Mouse (Mus musculus): ENCODE results near the gene Nid2. TPM values are rescaled to one million over a fixed set of nuclear protein-coding genes. Genes with fewer than 3 reads are reported as not detected.
A peak's percentile ranks its signal among the peaks of the same experiment; 100 is the strongest.

Gene Nid2
- polyA plus RNA-seq, 1 experiment from 2014 or later, result 152 TPM

DNA sequence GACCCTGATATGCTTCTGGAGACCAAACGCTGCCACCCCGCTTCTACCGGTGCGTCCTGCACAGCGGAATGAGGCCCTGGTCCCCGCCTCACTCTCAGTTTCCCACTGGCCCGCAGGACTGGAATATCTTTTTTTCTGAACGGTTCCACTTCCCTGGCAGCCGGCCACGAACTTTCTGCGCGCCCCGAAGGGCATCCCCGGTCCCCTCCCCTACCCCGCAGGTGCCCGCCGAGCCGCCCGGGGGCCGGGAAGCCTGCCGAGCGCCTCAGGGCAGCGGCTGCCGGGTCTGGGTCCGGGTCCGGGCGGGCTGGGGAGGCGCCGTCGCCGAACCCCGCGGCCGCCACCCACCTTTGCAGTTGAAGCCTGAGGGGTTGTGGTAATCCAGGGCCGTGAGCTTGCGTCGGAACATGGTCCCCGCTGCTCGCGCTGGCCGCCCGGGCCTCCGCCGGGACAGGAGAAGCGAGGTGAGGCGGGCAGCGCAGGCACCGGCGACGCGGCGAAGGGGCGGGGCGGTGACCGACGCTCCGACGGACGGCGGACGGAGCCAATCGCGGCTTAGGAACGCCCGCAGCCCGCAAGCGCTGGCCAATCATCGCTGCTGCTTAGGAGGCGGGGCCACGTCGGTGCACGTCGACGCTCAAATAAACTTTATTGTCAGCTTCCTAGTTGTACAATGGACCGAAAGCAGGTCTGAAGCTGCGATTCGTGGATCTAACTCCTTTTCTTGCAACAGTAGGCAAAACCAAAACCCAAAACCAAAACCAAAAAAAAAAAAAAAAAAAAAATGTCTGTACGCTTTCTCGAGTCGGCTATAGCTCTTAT lies 72.5 kb downstream of the Nid2 start, which contains the start of gene Rtraf:
Gene Rtraf, minus strand, starts transcription at position 504 of the 822 bp plus-strand sequence.
- peak; percentile 98 for ATAC-seq (ENCODE audit: low read depth)
- H3K4me2 ChIP-seq (ENCODE audit: low read depth, low read length), result peak within 1 kb of the TSS; percentile 85
- peak within 1 kb of the TSS; percentile 94 for H3K9ac ChIP-seq (ENCODE audit: low read depth, low read length)
- H3K4me3 ChIP-seq (ENCODE audit: low read depth, low read length), result peak within 1 kb of the TSS; percentile 97
- peak; percentile 98 for DNase-seq (ENCODE audit: low spot score)
- peak within 1 kb of the TSS; percentile 82 for H3K27ac ChIP-seq (replicated peaks; ENCODE audit: low read depth, low read length)
- H3K9me3 ChIP-seq (ENCODE audit: control insufficient read depth, low read length), result 0 out of 2 replicates have a peak, but pooled peaks cover 4% of the 10 kb centered on the region
- H3K27me3 ChIP-seq (replicated peaks; ENCODE audit: control insufficient read depth, insufficient read depth, low read length), result no peaks in the 10 kb centered on the region
- peaks cover 5% of the 10 kb centered on the region for H3K4me1 ChIP-seq (ENCODE audit: control insufficient read depth, insufficient read depth, low read length)
- H3K36me3 ChIP-seq (ENCODE audit: control insufficient read depth, insufficient read depth, low read length), result peaks cover 32% of the 10 kb centered on the region
- under 1% methylated on average over 73 of the region's 80 CpGs for WGBS

GRCm38 (mm10) chr14:19825481-19825880 lies 74.4 kb downstream of the Nid2 start:
- H3K4me2 ChIP-seq (ENCODE audit: low read depth, low read length), result no peak overlapping the region
- DNase-seq (ENCODE audit: low spot score), result peak; percentile 77
- H3K9me3 ChIP-seq (ENCODE audit: control insufficient read depth, low read length), result 0 out of 2 replicates have a peak, but pooled peaks cover 4% of the 10 kb centered on the region
- no peak overlapping the region for H3K4me3 ChIP-seq (ENCODE audit: low read depth, low read length)
- WGBS, result 56% methylated on average over 11 of the region's 11 CpGs
- H3K36me3 ChIP-seq (ENCODE audit: control insufficient read depth, insufficient read depth, low read length), result peaks cover 14% of the 10 kb centered on the region
- ATAC-seq (ENCODE audit: low read depth), result peak; percentile 4; the same call in 1 of the 2 replicates
- H3K27ac ChIP-seq (replicated peaks; ENCODE audit: low read depth, low read length), result no peak overlapping the region
- H3K27me3 ChIP-seq (replicated peaks; ENCODE audit: control insufficient read depth, insufficient read depth, low read length), result no peaks in the 10 kb centered on the region
- H3K4me1 ChIP-seq (ENCODE audit: control insufficient read depth, insufficient read depth, low read length), result peaks cover 5% of the 10 kb centered on the region
- H3K9ac ChIP-seq (ENCODE audit: low read depth, low read length), result no peak overlapping the region

DNA sequence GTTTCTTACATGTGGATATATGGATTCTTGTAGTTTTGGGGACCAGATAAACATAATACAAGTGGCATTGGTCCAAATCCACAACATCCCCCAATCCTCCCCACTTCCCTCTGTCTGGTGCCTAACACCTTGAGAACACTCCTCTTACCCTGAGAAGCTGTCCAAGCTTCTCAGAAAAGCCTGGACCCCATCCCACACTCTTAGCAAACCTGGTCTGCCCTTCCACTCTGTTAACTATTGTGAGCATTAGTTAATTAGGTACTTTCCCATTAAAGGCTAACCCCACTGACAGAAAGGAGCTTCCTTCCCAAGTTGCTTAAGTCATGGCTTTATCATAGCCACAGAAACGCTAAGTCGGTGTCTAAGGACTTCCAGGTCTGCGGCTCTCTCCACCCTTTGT lies 85.2 kb downstream of the Nid2 start:
- WGBS, result 84% methylated on average over 3 of the region's 3 CpGs
- Histone ChIP-seq H3K9me3 (ENCODE audit: control insufficient read depth, low read length) (no peaks in the 10 kb centered on the region), H3K36me3 (ENCODE audit: control insufficient read depth, insufficient read depth, low read length) (no peaks in the 10 kb centered on the region), H3K27me3 (replicated peaks; ENCODE audit: control insufficient read depth, insufficient read depth, low read length) (no peaks in the 10 kb centered on the region), H3K4me3 (ENCODE audit: low read depth, low read length) (no peak overlapping the region), H3K4me2 (ENCODE audit: low read depth, low read length) (no peak overlapping the region), H3K9ac (ENCODE audit: low read depth, low read length) (no peak overlapping the region), H3K4me1 (ENCODE audit: control insufficient read depth, insufficient read depth, low read length) (no peaks in the 10 kb centered on the region), H3K27ac (replicated peaks; ENCODE audit: low read depth, low read length) (no peak overlapping the region)
- ATAC-seq (ENCODE audit: low read depth), result no peak
- no peak for DNase-seq (ENCODE audit: low spot score)

- 24% methylated on average over 15 of the region's 15 CpGs for WGBS
- Histone ChIP-seq H3K4me2 (ENCODE audit: low read depth, low read length) (peak overlapping the region; percentile 54), H3K4me1 (ENCODE audit: control insufficient read depth, insufficient read depth, low read length) (no peaks in the 10 kb centered on the region), H3K4me3 (ENCODE audit: low read depth, low read length) (peak overlapping the region; percentile 22), H3K36me3 (ENCODE audit: control insufficient read depth, insufficient read depth, low read length) (no peaks in the 10 kb centered on the region), H3K27ac (replicated peaks; ENCODE audit: low read depth, low read length) (no peak overlapping the region), H3K9me3 (ENCODE audit: control insufficient read depth, low read length) (no peaks in the 10 kb centered on the region), H3K9ac (ENCODE audit: low read depth, low read length) (peak overlapping the region; percentile 49), H3K27me3 (replicated peaks; ENCODE audit: control insufficient read depth, insufficient read depth, low read length) (no peaks in the 10 kb centered on the region)
- ATAC-seq (ENCODE audit: low read depth) (peak; percentile 37; the same call in 1 of the 2 replicates), DNase-seq (ENCODE audit: low spot score) (peak; percentile 63)
Measured at GRCm38 (mm10) chr14:19839600-19840332, 88.7 kb downstream of the Nid2 start.

DNA sequence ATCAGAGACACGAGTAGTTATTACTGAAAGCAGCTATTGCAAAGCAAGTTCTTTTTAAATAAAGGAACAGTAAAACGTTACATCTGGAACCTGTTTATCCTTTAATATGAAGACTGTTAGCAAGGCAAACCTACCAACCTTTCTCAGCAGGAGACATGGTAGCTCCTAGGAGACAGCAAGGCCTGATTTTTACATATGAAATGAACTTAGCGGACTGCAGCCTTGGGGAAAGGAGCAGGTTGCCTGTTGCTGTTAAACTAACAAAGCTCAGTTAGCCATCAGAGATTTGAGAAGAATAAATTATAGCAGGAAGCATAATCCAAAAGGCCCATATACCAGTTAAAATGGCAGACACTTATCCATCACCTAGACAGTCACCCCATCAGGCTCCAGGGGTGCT lies 102.4 kb downstream of the Nid2 start:
- Histone ChIP-seq H3K4me3 (ENCODE audit: low read depth, low read length) (no peak overlapping the region), H3K27me3 (replicated peaks; ENCODE audit: control insufficient read depth, insufficient read depth, low read length) (no peaks in the 10 kb centered on the region), H3K4me2 (ENCODE audit: low read depth, low read length) (no peak overlapping the region), H3K27ac (replicated peaks; ENCODE audit: low read depth, low read length) (no peak overlapping the region), H3K4me1 (ENCODE audit: control insufficient read depth, insufficient read depth, low read length) (no peaks in the 10 kb centered on the region), H3K9me3 (ENCODE audit: control insufficient read depth, low read length) (0 out of 2 replicates have a peak, but pooled peaks cover 3% of the 10 kb centered on the region), H3K36me3 (ENCODE audit: control insufficient read depth, insufficient read depth, low read length) (no peaks in the 10 kb centered on the region), H3K9ac (ENCODE audit: low read depth, low read length) (no peak overlapping the region)
- 38% methylated on average over 3 of the region's 3 CpGs for WGBS
- ATAC-seq (ENCODE audit: low read depth) (no peak), DNase-seq (ENCODE audit: low spot score) (no peak)

DNA sequence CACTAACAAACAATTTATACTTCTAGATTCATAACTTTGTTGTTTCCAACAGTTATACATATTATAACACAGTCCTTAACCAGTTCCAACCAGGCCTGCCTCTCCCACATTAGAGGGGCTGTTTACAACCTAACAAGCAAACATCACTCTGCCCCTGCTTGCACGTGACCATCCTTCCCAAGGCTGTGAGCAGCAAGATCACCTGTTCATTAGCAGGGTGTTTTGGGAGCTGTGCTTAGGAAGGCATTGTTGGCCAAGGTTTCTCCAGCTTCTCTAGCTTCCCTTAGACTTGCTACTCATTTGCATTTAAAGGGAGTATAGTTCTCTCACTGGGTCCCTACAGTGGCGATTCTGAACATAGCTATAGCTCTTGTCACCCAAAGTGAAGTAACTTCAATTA lies 107.2 kb downstream of the Nid2 start:
- 80% methylated on average over 2 of the region's 2 CpGs for WGBS
- no peak for ATAC-seq (ENCODE audit: low read depth)

DNA sequence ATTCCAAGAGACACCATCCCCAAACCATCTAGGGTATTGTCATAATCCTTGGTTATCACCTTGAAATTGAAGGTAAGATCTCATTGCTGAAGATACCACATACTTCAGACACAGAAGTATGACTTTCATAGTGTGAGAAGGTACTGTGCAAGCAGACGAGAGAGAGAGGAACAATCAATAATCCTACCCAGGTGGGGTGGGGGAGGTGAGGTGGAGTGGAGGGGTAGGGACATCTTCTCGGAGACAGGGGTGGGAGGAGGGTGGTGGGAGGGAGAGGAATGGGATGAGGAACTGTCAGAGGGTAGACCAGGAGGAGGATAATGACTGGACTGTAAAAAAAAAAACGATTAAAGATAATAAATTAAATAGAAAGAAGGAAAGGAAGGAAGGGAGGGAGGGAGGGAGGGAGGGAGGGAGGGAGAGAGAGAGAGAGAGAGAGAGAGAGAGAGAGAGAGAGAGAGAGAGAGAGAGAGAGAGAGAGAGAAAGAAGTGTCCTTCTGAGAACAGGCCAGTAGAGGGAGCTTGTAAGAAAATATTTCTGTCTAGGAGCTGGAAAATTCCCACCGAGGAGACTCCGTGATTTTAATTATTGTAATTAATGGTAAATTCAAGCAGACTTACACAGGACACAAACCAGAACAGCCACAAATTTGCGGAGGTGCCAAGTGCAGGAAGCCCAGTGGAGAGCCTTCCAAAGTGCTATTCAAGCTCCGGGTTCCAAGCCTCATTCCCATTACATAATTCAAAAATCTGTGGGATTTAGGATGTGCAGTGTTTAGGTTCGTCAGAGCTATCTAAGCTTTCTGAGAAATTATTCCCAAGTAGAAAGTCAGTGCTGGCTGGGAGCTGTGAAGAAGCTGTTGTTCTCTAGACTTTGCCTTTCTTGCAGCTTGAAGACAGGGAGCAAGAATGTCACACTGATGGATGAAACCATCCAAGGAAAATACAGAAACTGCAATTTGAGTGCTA lies 108.0 kb downstream of the Nid2 start:
- Histone ChIP-seq H3K9me3 (ENCODE audit: control insufficient read depth, low read length) (0 out of 2 replicates have a peak, but pooled peaks cover 3% of the 10 kb centered on the region), H3K36me3 (ENCODE audit: control insufficient read depth, insufficient read depth, low read length) (no peaks in the 10 kb centered on the region), H3K9ac (ENCODE audit: low read depth, low read length) (no peak overlapping the region), H3K4me3 (ENCODE audit: low read depth, low read length) (no peak overlapping the region), H3K27me3 (replicated peaks; ENCODE audit: control insufficient read depth, insufficient read depth, low read length) (no peaks in the 10 kb centered on the region), H3K27ac (replicated peaks; ENCODE audit: low read depth, low read length) (no peak overlapping the region), H3K4me2 (ENCODE audit: low read depth, low read length) (no peak overlapping the region), H3K4me1 (ENCODE audit: control insufficient read depth, insufficient read depth, low read length) (no peaks in the 10 kb centered on the region)
- WGBS, result 41% methylated on average over 8 of the region's 8 CpGs
- DNase-seq (ENCODE audit: low spot score), result peak; percentile 53
- no peak for ATAC-seq (ENCODE audit: low read depth)

More for the DNA sequence above, 107.2 kb downstream of the Nid2 start:
- DNase-seq (ENCODE audit: low spot score), result no peak
- Histone ChIP-seq H3K4me3 (ENCODE audit: low read depth, low read length) (no peak overlapping the region), H3K36me3 (ENCODE audit: control insufficient read depth, insufficient read depth, low read length) (no peaks in the 10 kb centered on the region), H3K4me1 (ENCODE audit: control insufficient read depth, insufficient read depth, low read length) (no peaks in the 10 kb centered on the region), H3K27me3 (replicated peaks; ENCODE audit: control insufficient read depth, insufficient read depth, low read length) (no peaks in the 10 kb centered on the region), H3K9ac (ENCODE audit: low read depth, low read length) (no peak overlapping the region), H3K4me2 (ENCODE audit: low read depth, low read length) (no peak overlapping the region), H3K27ac (replicated peaks; ENCODE audit: low read depth, low read length) (no peak overlapping the region), H3K9me3 (ENCODE audit: control insufficient read depth, low read length) (0 out of 2 replicates have a peak, but pooled peaks cover 3% of the 10 kb centered on the region)

DNA sequence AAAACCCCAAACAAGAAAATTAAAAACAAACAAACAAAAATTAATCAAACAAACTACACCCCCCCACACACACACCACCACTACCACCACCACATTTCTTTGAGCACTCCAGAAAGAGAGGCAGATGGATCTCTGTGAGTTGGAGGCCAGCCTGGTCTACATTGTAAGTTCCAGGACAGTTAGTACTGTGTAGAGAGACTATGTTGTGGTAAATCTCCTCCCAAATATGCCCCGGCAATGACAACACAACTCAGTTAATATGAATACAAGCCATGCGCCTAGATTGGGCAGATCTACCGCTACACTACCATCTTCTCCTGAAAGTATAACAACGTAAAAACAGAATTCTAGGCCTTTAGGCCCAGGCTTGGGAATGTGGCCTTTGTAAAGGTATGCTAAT lies 109.2 kb downstream of the Nid2 start:
- H3K9ac ChIP-seq (ENCODE audit: low read depth, low read length), result no peak overlapping the region
- H3K4me1 ChIP-seq (ENCODE audit: control insufficient read depth, insufficient read depth, low read length), result no peaks in the 10 kb centered on the region
- no peaks in the 10 kb centered on the region for H3K36me3 ChIP-seq (ENCODE audit: control insufficient read depth, insufficient read depth, low read length)
- H3K27me3 ChIP-seq (replicated peaks; ENCODE audit: control insufficient read depth, insufficient read depth, low read length), result no peaks in the 10 kb centered on the region
- 91% methylated on average over 4 of the region's 4 CpGs for WGBS
- H3K4me3 ChIP-seq (ENCODE audit: low read depth, low read length), result no peak overlapping the region
- H3K9me3 ChIP-seq (ENCODE audit: control insufficient read depth, low read length), result 0 out of 2 replicates have a peak, but pooled peaks cover 3% of the 10 kb centered on the region
- DNase-seq (ENCODE audit: low spot score), result no peak
- H3K4me2 ChIP-seq (ENCODE audit: low read depth, low read length), result no peak overlapping the region
- no peak for ATAC-seq (ENCODE audit: low read depth)
- H3K27ac ChIP-seq (replicated peaks; ENCODE audit: low read depth, low read length), result no peak overlapping the region
